Mouse (Mus musculus) fat pad, adult 2 months (tissue): ENCODE measurements around the gene Gm21921.
"Not testable (repeated sequence)": the region's sequence is repeated elsewhere in the genome, so short reads cannot be mapped to it uniquely, and the experiment has no call there.

ENCODE experiments used
- DNase-seq: peaks from one replicate; pipeline ENCODE4 v3.0.0-alpha.2; 2011; ENCODE audit warnings: low read depth, low spot score; ENCODE audit errors: extremely low read depth

Gm21921 gene

DNA sequence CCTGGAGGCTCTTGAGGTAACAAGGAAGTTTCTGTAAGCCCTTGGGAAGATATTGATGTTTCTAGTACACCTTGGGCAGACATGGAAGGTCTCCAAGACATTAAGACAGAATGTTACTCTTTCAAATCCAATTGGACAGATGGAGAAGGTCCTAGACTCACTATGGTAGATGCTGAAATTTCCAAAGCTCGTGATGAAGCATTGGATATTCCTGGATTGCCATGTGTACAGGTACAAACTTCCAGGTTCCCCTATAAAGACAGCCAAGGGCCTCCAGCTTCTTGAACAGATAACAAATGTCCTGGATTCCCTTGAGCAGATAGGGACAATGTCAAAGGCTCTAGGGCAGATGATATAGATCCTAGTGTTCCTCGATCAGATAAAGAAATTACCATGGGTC is at the start of gene Gm21921:
Gene Gm21921 (minus strand): TSS at position 101 of the 400 bp plus-strand sequence.
- not testable (repeated sequence) for DNase-seq
